In the genomic region with DNA sequence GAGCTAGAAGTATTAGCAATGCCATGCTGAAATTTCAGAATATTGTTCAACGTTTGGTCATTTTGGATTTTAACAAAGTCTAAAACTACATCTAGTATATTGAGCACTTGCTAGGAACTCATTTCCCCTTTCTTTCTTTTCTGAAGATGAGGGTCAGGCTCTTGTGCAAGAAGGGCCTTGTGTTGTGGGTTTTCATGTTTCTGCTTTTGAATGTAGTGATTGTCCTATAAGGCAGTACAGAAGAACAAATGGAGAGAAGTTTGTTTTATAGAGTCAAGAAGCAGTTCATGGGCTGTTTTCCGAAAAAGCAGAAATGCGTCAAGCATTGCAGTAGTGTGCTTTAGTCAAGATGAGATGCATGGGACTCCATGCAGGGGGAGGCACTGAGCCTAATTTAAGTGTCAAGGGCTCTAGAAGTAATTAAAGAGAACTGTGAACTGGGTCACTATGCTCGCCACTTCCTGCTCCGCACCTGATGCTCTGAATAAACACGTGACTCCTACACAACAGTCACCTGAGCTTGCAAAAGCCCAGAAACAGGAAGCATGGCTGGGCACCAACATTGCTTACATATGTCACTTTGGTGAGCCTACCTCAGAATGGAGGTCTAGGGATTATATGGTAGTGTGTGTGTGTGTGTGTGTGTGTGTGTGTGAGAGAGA, we compare ENCODE assay signal across 15 mouse cellular contexts. TPM values are rescaled to one million over a fixed set of nuclear protein-coding genes. Genes with fewer than 3 reads are reported as not detected.
DNase-seq lines count a peak whose midpoint lies in the region; ATAC-seq and TF ChIP-seq lines count a peak whose summit lies in the region.
"Had no signal": no experiment of that assay in that cellular context is flagged by ENCODE, and none has a peak within 500 bp of the region (broad histone marks: within the 10 kb centered on the region; RNA-seq: fewer than 3 reads in every experiment).

No protein-coding gene starts in this region.

- no peak overlapping the region for H3K9ac ChIP-seq in hindbrain, postnatal 0 days (replicated peaks; ENCODE audit: low read length)
- H3K9ac ChIP-seq: midbrain, embryonic 13.5 days; neural tube, embryonic 15.5 days had no signal

- WGBS in thymus, adult 2 months = 46% methylated on average over 6 of the region's 6 CpGs
- WGBS in hindbrain, postnatal 0 days = 86% methylated on average over 6 of the region's 6 CpGs

- no peaks in the 10 kb centered on the region for H3K36me3 ChIP-seq in thymus, adult 2 months (ENCODE audit: control insufficient read depth, insufficient read depth, low read length)
- no peaks in the 10 kb centered on the region for H3K36me3 ChIP-seq in hindbrain, postnatal 0 days (ENCODE audit: insufficient read depth, low read length)
- H3K36me3 ChIP-seq: limb, embryonic 10.5 days; midbrain, embryonic 13.5 days; neural tube, embryonic 15.5 days had no signal

- TF ChIP-seq CTCF in thymus, adult 2 months (IDR thresholded peaks at IDR 0.05; ENCODE audit: borderline replicate concordance, control insufficient read depth, extremely low read depth, insufficient read depth, low read length, poor library complexity) = no peak
- TF ChIP-seq CTCF in hindbrain, postnatal 0 days (IDR thresholded peaks at IDR 0.05; ENCODE audit: low read depth) = no peak

- DNase-seq in thymus, adult 2 months = peak; percentile 8
- no peak for DNase-seq in thymus, postnatal 25 days
- peak; percentile 50 to 60 for DNase-seq in spleen, adult 18-20 months
- DNase-seq in yolk sac, embryonic 10.5 days (ENCODE audit: low spot score) = no peak
- DNase-seq in cerebellum, adult 18-20 months = no peak
- no peak for DNase-seq in hindbrain, postnatal 0 days (ENCODE audit: low spot score)
- DNase-seq: adrenal gland, postnatal 25 days; cerebellum, adult 11-12 months; heart, adult 2 months; heart, postnatal 14 days; kidney, postnatal 14 days had no signal

- H3K27ac ChIP-seq in thymus, adult 2 months (ENCODE audit: control insufficient read depth, insufficient read depth, low read length) = no peak overlapping the region
- no peak overlapping the region for H3K27ac ChIP-seq in hindbrain, postnatal 0 days
- H3K27ac ChIP-seq: heart, adult 2 months; limb, embryonic 10.5 days; midbrain, embryonic 13.5 days; neural tube, embryonic 15.5 days had no signal

- no peak overlapping the region for H3K4me3 ChIP-seq in thymus, adult 2 months (ENCODE audit: control insufficient read depth, insufficient read depth, low read length)
- H3K4me3 ChIP-seq in hindbrain, postnatal 0 days (ENCODE audit: low read length) = no peak overlapping the region
- H3K4me3 ChIP-seq: heart, adult 2 months; limb, embryonic 10.5 days; midbrain, embryonic 13.5 days; neural tube, embryonic 15.5 days had no signal

- no peak for TF ChIP-seq POLR2A in thymus, adult 2 months (IDR thresholded peaks at IDR 0.05; ENCODE audit: control insufficient read depth, extremely low read depth, insufficient read depth, low read length, poor library complexity)

- ATAC-seq in inflammation-experienced regulatory T-cells, adult 6 months = peak; percentile 86
- ATAC-seq in hindbrain, postnatal 0 days = no peak
- ATAC-seq: midbrain, embryonic 13.5 days had no signal

- no peaks in the 10 kb centered on the region for H3K9me3 ChIP-seq in hindbrain, postnatal 0 days (ENCODE audit: low read length)
- H3K9me3 ChIP-seq: limb, embryonic 10.5 days; neural tube, embryonic 15.5 days had no signal

- H3K4me2 ChIP-seq in hindbrain, postnatal 0 days (ENCODE audit: low read depth, low read length) = no peak overlapping the region
- H3K4me2 ChIP-seq: midbrain, embryonic 13.5 days; neural tube, embryonic 15.5 days had no signal

- H3K4me1 ChIP-seq in thymus, adult 2 months (replicated peaks; ENCODE audit: control insufficient read depth, insufficient read depth, low read length) = 0 out of 2 replicates have a peak, but pooled peaks cover 3% of the 10 kb centered on the region
- no peaks in the 10 kb centered on the region for H3K4me1 ChIP-seq in hindbrain, postnatal 0 days (ENCODE audit: insufficient read depth, low read length)
- H3K4me1 ChIP-seq: limb, embryonic 10.5 days had no signal

- no peaks in the 10 kb centered on the region for H3K27me3 ChIP-seq in thymus, adult 2 months (ENCODE audit: control insufficient read depth, insufficient read depth, low read length)
- H3K27me3 ChIP-seq in hindbrain, postnatal 0 days (ENCODE audit: insufficient read depth, low read length) = no peaks in the 10 kb centered on the region
- H3K27me3 ChIP-seq: midbrain, embryonic 13.5 days; neural tube, embryonic 15.5 days had no signal

RNA-seq across cellular contexts. Expression of a gene that starts 17.6 kb away (rescaled TPM):
- 21.9 and 27.7 TPM in 2 replicates for polyA plus RNA-seq in thymus, adult 2 months (2012; rRNA removed)
- 10 to 100 TPM; 27.5 to 44.9 (median 29.1) TPM for polyA plus RNA-seq in inflammation-experienced regulatory T-cells, adult 6 months (2017; shearing (Covaris generic))
- 25.6 and 27.7 TPM in 2 replicates for total RNA-seq in hindbrain, postnatal 0 days (2014; rRNA removed)
- 8.2 and 9.1 TPM in 2 replicates for polyA plus RNA-seq in hindbrain, postnatal 0 days (2015; fragmentation: Nextera tagmentation; extraction: Ambion mirVana)

Comparison
In these comparisons a context has a peak if more than half of its experiments do, and no peak if none do; other contexts are left out.
1. DNase-seq: peak in thymus, adult 2 months (single experiment) and spleen, adult 18-20 months (2 of 2); none in thymus, postnatal 25 days (single experiment), yolk sac, embryonic 10.5 days (single experiment), cerebellum, adult 18-20 months (0 of 2) and hindbrain, postnatal 0 days (single experiment).